Mouse (Mus musculus) olfactory bulb, adult 2 months (tissue): ENCODE results near the gene Phactr1.

ENCODE experiments used
- CTCF ChIP-seq: fragments of 200-500 bp; IDR thresholded peaks from 2 replicates; pipeline ENCODE4 v1.5.1; 2012; ENCODE audit warnings: low read depth, mild to moderate bottlenecking, low read length, moderate library complexity; ENCODE audit not compliant: insufficient read depth
- POLR2A ChIP-seq: fragments of 200-500 bp; IDR thresholded peaks from 2 replicates; pipeline ENCODE4 v1.6.1; 2012; ENCODE audit warnings: mild to moderate bottlenecking, low read depth, low read length, moderate library complexity; ENCODE audit not compliant: insufficient read depth

- TF ChIP-seq CTCF (no peak), POLR2A (no peak)
These were observed 443.7 kb downstream of the Phactr1 start for GRCm38 (mm10) chr13:43123895-43124682.
